Mouse (Mus musculus): ENCODE data around the gene Rara. TPM values are rescaled to one million over a fixed set of nuclear protein-coding genes. Genes with fewer than 3 reads are reported as not detected.

Rara gene
- polyA plus RNA-seq, 1 experiment, result 20.1 TPM

GRCm38 (mm10) chr11:98966499-98967141 lies 39.0 kb downstream of the Rara start:
- Histone ChIP-seq H3K36me3 (ENCODE audit: control insufficient read depth, insufficient read depth, low read length) (no peaks in the 10 kb centered on the region), H3K27me3 (ENCODE audit: control insufficient read depth, insufficient read depth, low read length) (no peaks in the 10 kb centered on the region), H3K4me3 (ENCODE audit: control insufficient read depth, low read depth, low read length) (peak overlapping the region; percentile 61), H3K4me1 (ENCODE audit: control insufficient read depth, insufficient read depth, low read length) (peaks cover 43% of the 10 kb centered on the region), H3K27ac (ENCODE audit: control insufficient read depth, insufficient read depth, low read depth, low read length) (peak overlapping the region; percentile 15; the same call in 1 of the 2 replicates)
- TF ChIP-seq POLR2A (IDR thresholded peaks at IDR 0.05; ENCODE audit: control insufficient read depth, low read depth, low read length), result no peak
- TF ChIP-seq CTCF (IDR thresholded peaks at IDR 0.05; ENCODE audit: control insufficient read depth, insufficient read depth, insufficient replicate concordance, low read depth, low read length), result no peak

DNA sequence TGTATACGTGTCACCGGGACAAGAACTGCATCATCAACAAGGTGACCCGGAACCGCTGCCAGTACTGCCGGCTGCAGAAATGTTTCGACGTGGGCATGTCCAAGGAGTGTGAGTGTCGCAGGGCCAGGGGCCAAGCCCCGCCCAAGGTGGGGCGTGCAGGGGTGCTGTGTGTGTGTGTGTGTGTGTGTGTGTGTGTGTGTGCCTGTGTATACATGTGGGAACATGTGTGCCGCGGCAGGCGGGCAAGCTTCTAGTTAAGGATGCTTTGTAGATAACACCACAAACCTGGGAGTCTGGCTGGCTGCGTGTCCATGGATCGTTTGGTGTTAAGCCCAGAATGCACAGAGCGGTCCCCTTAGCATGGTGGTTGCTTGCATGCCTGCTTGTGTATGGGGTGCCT lies 40.5 kb downstream of the Rara start:
- no peaks in the 10 kb centered on the region for H3K36me3 ChIP-seq (ENCODE audit: control insufficient read depth, insufficient read depth, low read length)
- TF ChIP-seq CTCF (IDR thresholded peaks at IDR 0.05; ENCODE audit: control insufficient read depth, insufficient read depth, insufficient replicate concordance, low read depth, low read length), result no peak
- no peak for TF ChIP-seq POLR2A (IDR thresholded peaks at IDR 0.05; ENCODE audit: control insufficient read depth, low read depth, low read length)
- 0 out of 2 replicates have a peak overlapping the region, but pooled peaks have one; percentile 5 for H3K27ac ChIP-seq (ENCODE audit: control insufficient read depth, insufficient read depth, low read depth, low read length)
- H3K4me1 ChIP-seq (ENCODE audit: control insufficient read depth, insufficient read depth, low read length), result peaks cover 39% of the 10 kb centered on the region
- H3K27me3 ChIP-seq (ENCODE audit: control insufficient read depth, insufficient read depth, low read length), result no peaks in the 10 kb centered on the region
- H3K4me3 ChIP-seq (ENCODE audit: control insufficient read depth, low read depth, low read length), result peak overlapping the region; percentile 33

DNA sequence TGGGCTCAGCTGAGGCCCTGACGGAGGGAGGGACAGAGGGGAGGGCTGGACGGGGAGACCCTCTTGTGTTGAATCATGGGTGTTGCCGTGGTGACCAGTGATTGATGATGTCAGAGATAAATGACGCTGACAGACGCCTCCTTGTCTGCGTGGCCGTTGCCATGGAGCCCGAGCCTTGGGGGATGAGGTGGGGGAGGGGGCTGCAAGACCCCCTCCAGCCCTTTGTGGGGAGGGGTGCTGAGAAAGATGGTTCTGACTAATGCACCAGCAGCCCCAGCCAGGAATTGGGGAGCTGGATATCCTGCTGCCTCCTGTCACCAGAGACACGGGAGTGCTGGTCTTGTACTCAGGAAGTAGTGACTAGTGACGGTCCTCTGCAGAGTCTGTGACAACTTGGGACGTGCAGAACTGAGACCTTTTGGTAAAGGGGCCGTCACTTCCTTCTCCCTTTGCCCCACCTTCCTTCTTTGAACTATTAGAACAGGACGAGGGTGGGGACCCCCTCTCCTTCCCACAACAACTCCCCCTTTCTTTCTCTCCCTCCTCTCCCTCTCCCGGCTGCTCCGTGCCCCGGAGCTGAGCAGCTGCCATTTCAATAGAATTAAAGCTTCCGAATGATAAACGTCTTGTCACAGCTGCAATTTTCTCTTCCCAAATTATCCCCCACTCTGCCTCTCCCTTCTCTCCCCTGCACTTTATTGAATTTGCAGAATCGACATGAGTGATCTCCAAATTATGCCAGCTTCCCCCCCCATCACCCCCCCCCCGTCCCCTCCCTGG lies 41.3 kb downstream of the Rara start:
- Histone ChIP-seq H3K27ac (ENCODE audit: control insufficient read depth, insufficient read depth, low read depth, low read length) (no peak overlapping the region), H3K4me3 (ENCODE audit: control insufficient read depth, low read depth, low read length) (peak overlapping the region; percentile 33), H3K27me3 (ENCODE audit: control insufficient read depth, insufficient read depth, low read length) (no peaks in the 10 kb centered on the region), H3K36me3 (ENCODE audit: control insufficient read depth, insufficient read depth, low read length) (no peaks in the 10 kb centered on the region), H3K4me1 (ENCODE audit: control insufficient read depth, insufficient read depth, low read length) (peaks cover 39% of the 10 kb centered on the region)
- no peak for TF ChIP-seq CTCF (IDR thresholded peaks at IDR 0.05; ENCODE audit: control insufficient read depth, insufficient read depth, insufficient replicate concordance, low read depth, low read length)
- TF ChIP-seq POLR2A (IDR thresholded peaks at IDR 0.05; ENCODE audit: control insufficient read depth, low read depth, low read length), result peak; percentile 55; the same call in 1 of the 2 replicates

DNA sequence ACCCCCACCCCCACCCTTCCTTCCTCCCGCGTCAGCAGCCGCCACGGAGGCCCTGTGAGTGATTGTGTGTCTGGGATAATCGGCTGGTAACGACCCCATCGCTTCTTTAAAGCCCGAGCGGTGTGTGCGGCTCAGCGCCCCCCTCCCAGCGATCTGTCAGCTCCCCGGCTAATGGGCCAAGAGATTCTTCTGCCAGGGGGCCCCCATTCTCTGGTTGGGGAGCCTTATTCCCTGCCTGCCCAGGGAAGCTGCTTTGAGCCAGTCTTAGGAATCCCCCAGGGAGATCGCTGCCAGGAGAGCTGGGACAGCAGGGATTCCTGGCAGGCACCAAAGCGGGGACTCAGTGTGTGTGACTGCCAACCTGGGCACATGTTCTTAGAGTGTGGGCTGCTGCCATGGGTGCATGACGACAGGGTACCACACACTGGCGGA lies 41.9 kb downstream of the Rara start:
- TF ChIP-seq CTCF (IDR thresholded peaks at IDR 0.05; ENCODE audit: control insufficient read depth, insufficient read depth, insufficient replicate concordance, low read depth, low read length) (no peak), POLR2A (IDR thresholded peaks at IDR 0.05; ENCODE audit: control insufficient read depth, low read depth, low read length) (no peak)

GRCm38 (mm10) chr11:98970191-98970925 lies 42.7 kb downstream of the Rara start:
- TF ChIP-seq POLR2A (IDR thresholded peaks at IDR 0.05; ENCODE audit: control insufficient read depth, low read depth, low read length) (no peak), CTCF (IDR thresholded peaks at IDR 0.05; ENCODE audit: control insufficient read depth, insufficient read depth, insufficient replicate concordance, low read depth, low read length) (no peak)
- no peak overlapping the region for H3K27ac ChIP-seq (ENCODE audit: control insufficient read depth, insufficient read depth, low read depth, low read length)
- peaks cover 25% of the 10 kb centered on the region for H3K4me1 ChIP-seq (ENCODE audit: control insufficient read depth, insufficient read depth, low read length)
- H3K27me3 ChIP-seq (ENCODE audit: control insufficient read depth, insufficient read depth, low read length), result no peaks in the 10 kb centered on the region
- H3K36me3 ChIP-seq (ENCODE audit: control insufficient read depth, insufficient read depth, low read length), result no peaks in the 10 kb centered on the region
- peak overlapping the region; percentile 32 for H3K4me3 ChIP-seq (ENCODE audit: control insufficient read depth, low read depth, low read length)

More for the DNA sequence above, 41.9 kb downstream of the Rara start:
- H3K27ac ChIP-seq (ENCODE audit: control insufficient read depth, insufficient read depth, low read depth, low read length), result peak overlapping the region; percentile 12; the same call in 1 of the 2 replicates
- peaks cover 33% of the 10 kb centered on the region for H3K4me1 ChIP-seq (ENCODE audit: control insufficient read depth, insufficient read depth, low read length)
- H3K27me3 ChIP-seq (ENCODE audit: control insufficient read depth, insufficient read depth, low read length), result no peaks in the 10 kb centered on the region
- H3K36me3 ChIP-seq (ENCODE audit: control insufficient read depth, insufficient read depth, low read length), result no peaks in the 10 kb centered on the region
- H3K4me3 ChIP-seq (ENCODE audit: control insufficient read depth, low read depth, low read length), result peak overlapping the region; percentile 44

DNA sequence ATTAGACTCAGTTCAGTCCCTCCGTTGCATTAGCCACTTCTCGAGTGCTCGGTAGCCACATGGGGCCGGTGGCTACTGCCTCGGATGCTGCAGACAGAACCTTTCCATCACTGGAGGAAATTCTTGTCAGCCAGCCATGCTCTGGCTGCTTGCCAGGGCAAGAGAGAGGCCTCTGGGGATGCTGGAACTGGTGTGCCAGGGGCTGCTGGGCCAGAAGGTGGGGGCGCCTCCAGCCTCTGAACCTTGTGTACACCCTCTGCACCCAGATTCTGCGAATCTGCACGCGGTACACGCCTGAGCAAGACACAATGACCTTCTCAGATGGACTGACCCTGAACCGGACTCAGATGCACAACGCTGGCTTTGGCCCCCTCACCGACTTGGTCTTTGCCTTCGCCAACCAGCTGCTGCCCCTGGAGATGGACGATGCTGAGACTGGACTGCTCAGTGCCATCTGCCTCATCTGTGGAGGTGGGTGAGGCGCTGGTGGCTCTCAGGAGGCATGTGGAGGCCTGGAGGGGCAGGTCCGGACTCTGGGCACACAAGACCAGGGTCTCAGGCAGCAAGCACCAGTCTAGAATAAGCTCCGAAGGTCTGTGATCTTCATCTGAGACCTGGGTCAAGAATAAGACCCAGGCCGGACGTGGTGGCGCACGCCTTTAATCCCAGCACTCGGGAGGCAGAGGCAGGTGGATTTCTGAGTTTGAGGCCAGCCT lies 43.9 kb downstream of the Rara start:
- Histone ChIP-seq H3K4me1 (ENCODE audit: control insufficient read depth, insufficient read depth, low read length) (peaks cover 17% of the 10 kb centered on the region), H3K4me3 (ENCODE audit: control insufficient read depth, low read depth, low read length) (no peak overlapping the region), H3K27me3 (ENCODE audit: control insufficient read depth, insufficient read depth, low read length) (no peaks in the 10 kb centered on the region), H3K36me3 (ENCODE audit: control insufficient read depth, insufficient read depth, low read length) (no peaks in the 10 kb centered on the region), H3K27ac (ENCODE audit: control insufficient read depth, insufficient read depth, low read depth, low read length) (no peak overlapping the region)
- TF ChIP-seq POLR2A (IDR thresholded peaks at IDR 0.05; ENCODE audit: control insufficient read depth, low read depth, low read length) (no peak), CTCF (IDR thresholded peaks at IDR 0.05; ENCODE audit: control insufficient read depth, insufficient read depth, insufficient replicate concordance, low read depth, low read length) (no peak)
